Comparison of ENCODE assay signal across 11 mouse cellular contexts in genomic region chr1:153737101-153738085, GRCm38 (mm10). TPM values are rescaled to one million over a fixed set of nuclear protein-coding genes. Genes with fewer than 3 reads are reported as not detected.
DNase-seq lines count a peak whose midpoint lies in the region; ATAC-seq lines count a peak whose summit lies in the region.
"Had no signal": no experiment of that assay in that cellular context is flagged by ENCODE, and none has a peak within 500 bp of the region (broad histone marks: within the 10 kb centered on the region; RNA-seq: fewer than 3 reads in every experiment).

No protein-coding gene starts in this region.

- H3K9me3 ChIP-seq in embryonic facial prominence, embryonic 10.5 days: no peaks in the 10 kb centered on the region
- no peaks in the 10 kb centered on the region for H3K9me3 ChIP-seq in hindbrain, embryonic 10.5 days
- H3K9me3 ChIP-seq in midbrain, embryonic 15.5 days: no peaks in the 10 kb centered on the region
- H3K9me3 ChIP-seq: limb, embryonic 12.5 days had no signal

- H3K27ac ChIP-seq in embryonic facial prominence, embryonic 10.5 days (replicated peaks): 0 out of 2 replicates have a peak overlapping the region, but pooled peaks have one; percentile 19
- H3K27ac ChIP-seq in hindbrain, embryonic 10.5 days: peak overlapping the region; percentile 81
- peak overlapping the region; percentile 75 for H3K27ac ChIP-seq in midbrain, embryonic 15.5 days
- H3K27ac ChIP-seq: limb, embryonic 12.5 days had no signal

- no peak overlapping the region for H3K9ac ChIP-seq in midbrain, embryonic 15.5 days
- H3K9ac ChIP-seq: limb, embryonic 12.5 days had no signal

- peaks cover 80% of the 10 kb centered on the region for H3K27me3 ChIP-seq in embryonic facial prominence, embryonic 10.5 days (replicated peaks; ENCODE audit: low read depth, poor library complexity, severe bottlenecking)
- H3K27me3 ChIP-seq in hindbrain, embryonic 10.5 days (ENCODE audit: insufficient read depth, poor library complexity, severe bottlenecking): peaks cover 63% of the 10 kb centered on the region
- no peaks in the 10 kb centered on the region for H3K27me3 ChIP-seq in midbrain, embryonic 15.5 days (replicated peaks)

- H3K36me3 ChIP-seq in embryonic facial prominence, embryonic 10.5 days (replicated peaks): no peaks in the 10 kb centered on the region
- no peaks in the 10 kb centered on the region for H3K36me3 ChIP-seq in hindbrain, embryonic 10.5 days
- H3K36me3 ChIP-seq in midbrain, embryonic 15.5 days (replicated peaks): no peaks in the 10 kb centered on the region
- H3K36me3 ChIP-seq: limb, embryonic 12.5 days had no signal

- peaks cover 56% of the 10 kb centered on the region for H3K4me1 ChIP-seq in embryonic facial prominence, embryonic 10.5 days
- H3K4me1 ChIP-seq in hindbrain, embryonic 10.5 days (replicated peaks): peaks cover 77% of the 10 kb centered on the region
- peaks cover 71% of the 10 kb centered on the region for H3K4me1 ChIP-seq in midbrain, embryonic 15.5 days

- H3K4me2 ChIP-seq in midbrain, embryonic 15.5 days: 0 out of 2 replicates have a peak overlapping the region, but pooled peaks have one; percentile 10
- H3K4me2 ChIP-seq: limb, embryonic 12.5 days had no signal

- WGBS in embryonic facial prominence, embryonic 10.5 days: 48% methylated on average over 9 of the region's 9 CpGs
- 34% methylated on average over 9 of the region's 9 CpGs for WGBS in hindbrain, embryonic 10.5 days
- WGBS in midbrain, embryonic 15.5 days: 19% methylated on average over 9 of the region's 9 CpGs

- no peak overlapping the region for H3K4me3 ChIP-seq in embryonic facial prominence, embryonic 10.5 days
- no peak overlapping the region for H3K4me3 ChIP-seq in hindbrain, embryonic 10.5 days
- H3K4me3 ChIP-seq in midbrain, embryonic 15.5 days: no peak overlapping the region
- H3K4me3 ChIP-seq: limb, embryonic 12.5 days; myocyte had no signal

- peak; percentile 64 for DNase-seq in ZHBTc4 (ENCODE audit: low read depth, low spot score)
- DNase-seq in embryonic facial prominence, embryonic 10.5 days (ENCODE audit: low spot score): no peak
- DNase-seq in hindbrain, embryonic 10.5 days (ENCODE audit: low spot score): peak; percentile 59
- no peak for DNase-seq in ovary, postnatal 36 days (ENCODE audit: low spot score)
- no peak for DNase-seq in heart, postnatal 4 days
- DNase-seq: cerebellum, adult 11-12 months had no signal

- peak; percentile 48 for ATAC-seq in midbrain, embryonic 15.5 days (replicated peaks)
- ATAC-seq in granulocyte monocyte progenitor cell, adult 5-6 weeks (replicated peaks; ENCODE audit: poor library complexity, severe bottlenecking): no peak
- ATAC-seq: lung, postnatal 0 days had no signal

RNA-seq across cellular contexts. Expression of gene Rgs16, which starts 2.8 kb away (rescaled TPM):
- polyA plus RNA-seq in embryonic facial prominence, embryonic 10.5 days (2016; fragmentation: Nextera tagmentation; extraction: Ambion mirVana): 7.9 and 9.5 TPM in 2 replicates
- polyA plus RNA-seq in hindbrain, embryonic 10.5 days (2016; fragmentation: Nextera tagmentation; extraction: Ambion mirVana): 18.9 and 21.1 TPM in 2 replicates
- polyA plus RNA-seq in midbrain, embryonic 15.5 days (2015; fragmentation: Nextera tagmentation; extraction: Ambion mirVana): 20.7 and 24.0 TPM in 2 replicates
- 1 to 10 TPM; 3.1 to 4.6 TPM for total RNA-seq in heart, postnatal 4 days (2021)
- not detected in 2 replicates for total RNA-seq in granulocyte monocyte progenitor cell, adult 5-6 weeks (2014; fragmentation: Nextera tagmentation)
- total RNA-seq in granulocyte monocyte progenitor cell, adult 5-6 weeks (2017): 0.17 TPM in 1 of 2 replicates, not detected in the other

RNA-seq across cellular contexts. Expression of gene Rnasel, which starts 11.8 kb away (rescaled TPM):
- 8.0 and 9.5 TPM in 2 replicates for polyA plus RNA-seq in embryonic facial prominence, embryonic 10.5 days (2016; fragmentation: Nextera tagmentation; extraction: Ambion mirVana)
- 12.6 and 23.7 TPM in 2 replicates for polyA plus RNA-seq in hindbrain, embryonic 10.5 days (2016; fragmentation: Nextera tagmentation; extraction: Ambion mirVana)
- 47.9 and 48.3 TPM in 2 replicates for polyA plus RNA-seq in midbrain, embryonic 15.5 days (2015; fragmentation: Nextera tagmentation; extraction: Ambion mirVana)
- total RNA-seq in heart, postnatal 4 days (2021): 10 to 100 TPM; 20.5 to 21.1 TPM
- total RNA-seq in granulocyte monocyte progenitor cell, adult 5-6 weeks (2014; fragmentation: Nextera tagmentation): 35.9 and 55.9 TPM in 2 replicates
- total RNA-seq in granulocyte monocyte progenitor cell, adult 5-6 weeks (2017): 52.3 and 72.8 TPM in 2 replicates

Comparison
In these comparisons a context has a peak if more than half of its experiments do, and no peak if none do; other contexts are left out.
1. DNase-seq: peak in ZHBTc4 (single experiment) and hindbrain, embryonic 10.5 days (single experiment); none in embryonic facial prominence, embryonic 10.5 days (single experiment), ovary, postnatal 36 days (single experiment) and heart, postnatal 4 days (single experiment).
2. H3K27ac ChIP-seq: peak in every context shown above with its lines; median percentile 81 in hindbrain, embryonic 10.5 days; 75 in midbrain, embryonic 15.5 days; 19 in embryonic facial prominence, embryonic 10.5 days.